Mouse (Mus musculus) gastrocnemius, postnatal 25 days (tissue): Measurements from ENCODE around the gene Usp27x. TPM values are rescaled to one million over a fixed set of nuclear protein-coding genes. Genes with fewer than 3 reads are reported as not detected.

Source experiments
- DNase-seq: peaks from one replicate; pipeline ENCODE4 v3.0.0; 2022
- long read RNA-seq, 2 experiments: library from polyadenylated mRNA; stranded (forward); transcript quantifications; one replicate each; pipeline ENCODE4 v2.0.0; 2021
- total RNA-seq, 2 experiments: library from RNA; stranded (reverse); gene quantifications; 1 replicate in 1 of 2; 2 replicates in 1 of 2; pipeline ENCODE4 v1.2.3; 2021

The Usp27x gene
- under 1 TPM; 0.20 to 0.35 TPM for total RNA-seq
- long read RNA-seq, experiment 1, partial matches to known transcripts, result 0 of 2 reads
- long read RNA-seq, experiment 1, other reads (novel, unspliced or antisense), result 0 of 2 reads
- long read RNA-seq, experiment 2, result 0 reads

DNA sequence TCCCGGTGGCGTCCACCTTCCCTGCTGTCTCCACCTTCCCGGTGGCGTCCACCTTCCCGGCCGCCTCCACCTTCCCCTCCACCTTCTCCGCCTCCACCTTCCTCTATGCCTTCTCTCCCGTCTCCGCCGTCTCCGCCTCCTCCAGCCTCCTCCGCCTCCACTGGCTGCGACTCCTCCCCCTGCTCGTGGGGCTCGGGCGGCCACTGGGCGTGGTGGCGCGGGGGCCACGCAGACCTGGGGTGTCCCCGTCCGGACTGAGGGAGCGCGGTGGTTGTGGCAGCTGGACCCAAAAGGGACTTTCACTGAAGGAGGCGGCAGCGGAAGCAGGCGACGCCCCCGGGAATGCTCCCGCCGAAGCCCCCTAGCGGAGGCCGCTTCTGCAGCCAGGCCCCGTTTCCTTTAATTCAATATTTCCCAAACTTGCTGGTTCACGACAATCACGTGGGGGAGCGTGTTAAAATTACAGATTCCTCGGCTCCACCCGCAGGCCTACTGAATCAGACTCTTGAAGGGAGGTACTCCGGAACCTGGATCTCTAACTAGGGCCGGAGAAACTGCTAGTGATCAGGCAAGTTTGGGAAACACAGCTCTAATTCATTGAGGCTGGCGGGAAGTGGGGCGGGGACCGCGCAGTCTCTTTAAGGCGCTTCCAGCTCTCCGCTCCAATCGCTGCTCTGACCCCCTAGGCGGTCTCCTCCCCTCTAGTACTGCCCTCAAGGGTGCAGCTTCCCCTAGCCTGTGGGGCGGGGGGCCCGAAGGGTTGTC is at the start of gene Usp27x:
TSS of gene Usp27x (minus strand) at position 115 of the 765 bp plus-strand sequence.
- DNase-seq, result peak; percentile 68

DNA sequence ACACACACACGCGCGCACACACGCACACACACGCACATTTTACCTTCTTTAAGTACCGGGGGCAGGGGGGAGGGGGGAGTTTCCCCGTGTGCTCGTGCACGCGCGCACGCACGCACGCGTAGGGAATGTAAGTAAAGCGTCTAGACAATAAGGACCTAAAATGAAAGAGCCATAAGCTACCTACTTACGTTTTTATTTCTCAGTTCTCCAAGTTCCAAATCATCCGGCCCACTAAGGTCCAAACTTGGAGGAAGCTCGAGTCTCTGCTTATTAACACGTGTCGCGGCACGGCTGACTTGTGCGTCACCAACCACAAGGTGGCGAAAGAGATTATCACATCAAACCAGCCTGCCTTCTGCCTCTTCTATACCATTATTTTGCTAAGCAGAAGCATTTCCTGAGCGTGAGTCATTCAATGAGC is 47.1 kb upstream of the Usp27x start:
- DNase-seq, result peak; percentile 27

DNA sequence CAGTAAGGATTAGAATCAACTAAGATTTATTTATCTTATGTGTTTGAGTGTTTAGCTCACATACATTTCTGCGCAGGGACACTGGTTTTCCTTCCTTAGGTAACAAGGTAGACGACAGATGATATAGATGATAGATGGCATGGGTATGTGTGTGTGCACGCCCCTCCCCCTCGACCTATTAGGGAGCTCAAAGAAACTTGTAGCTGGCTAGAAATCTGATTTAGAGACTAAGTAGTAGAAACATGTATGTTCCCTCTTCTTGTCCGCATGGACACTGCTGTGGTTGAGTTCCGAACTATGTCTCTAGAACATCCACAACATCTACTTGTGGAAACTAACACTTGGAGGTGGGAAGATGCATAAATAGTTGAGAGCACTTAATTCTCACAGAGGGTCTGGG is 46.5 kb upstream of the Usp27x start:
- no peak for DNase-seq

DNA sequence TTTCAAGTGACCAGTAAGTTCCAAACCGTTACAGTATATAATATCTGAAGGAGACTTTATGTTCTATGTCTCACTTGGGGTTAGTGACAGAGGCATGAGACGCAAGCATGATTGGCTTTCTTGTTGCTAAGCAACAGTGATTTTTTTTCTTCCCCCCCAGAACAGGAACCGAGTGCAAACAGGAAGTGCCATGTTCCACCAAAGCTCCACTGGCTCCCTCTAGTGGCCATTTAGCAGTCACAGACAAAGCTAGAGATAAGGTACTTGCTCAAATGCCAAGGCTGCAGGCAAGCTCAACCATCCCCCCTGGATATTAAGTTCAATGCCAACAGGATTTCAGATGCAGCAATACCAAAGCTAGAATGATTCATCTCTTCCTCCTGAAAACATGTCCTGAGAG is 45.4 kb upstream of the Usp27x start:
- DNase-seq, result peak; percentile 42

DNA sequence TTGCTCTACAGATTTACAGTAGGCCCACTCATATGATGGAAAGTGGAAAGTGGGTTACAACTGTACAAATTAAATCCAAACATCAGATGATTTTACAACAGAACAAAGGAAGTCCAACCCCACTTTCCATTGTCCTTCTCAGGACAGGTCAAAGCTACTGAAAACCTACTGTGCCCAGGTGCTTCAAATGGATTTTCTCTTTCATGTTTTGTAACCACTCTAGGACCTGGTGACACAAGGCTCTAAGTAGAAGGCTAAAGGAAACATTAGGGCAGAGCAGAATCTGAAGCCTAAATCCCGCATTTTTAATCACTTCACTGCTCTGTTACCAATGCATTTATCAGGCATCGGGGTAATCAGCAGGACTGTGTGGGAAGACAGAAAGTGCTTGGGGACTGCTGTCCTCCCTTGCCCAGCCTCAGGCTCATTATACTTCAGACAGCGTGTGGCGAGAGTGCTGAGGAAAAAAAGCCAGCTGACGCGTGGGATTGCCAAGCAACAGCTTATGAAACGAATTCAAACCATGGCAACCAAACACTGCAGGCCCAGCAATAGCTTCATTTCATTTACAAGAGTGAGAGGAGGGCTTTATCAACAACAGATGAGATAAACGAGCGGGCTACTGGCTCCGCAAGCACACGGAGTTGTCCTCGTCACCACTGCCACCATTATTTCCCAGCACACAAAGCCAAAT is 40.7 kb upstream of the Usp27x start:
- DNase-seq, result peak; percentile 15

DNA sequence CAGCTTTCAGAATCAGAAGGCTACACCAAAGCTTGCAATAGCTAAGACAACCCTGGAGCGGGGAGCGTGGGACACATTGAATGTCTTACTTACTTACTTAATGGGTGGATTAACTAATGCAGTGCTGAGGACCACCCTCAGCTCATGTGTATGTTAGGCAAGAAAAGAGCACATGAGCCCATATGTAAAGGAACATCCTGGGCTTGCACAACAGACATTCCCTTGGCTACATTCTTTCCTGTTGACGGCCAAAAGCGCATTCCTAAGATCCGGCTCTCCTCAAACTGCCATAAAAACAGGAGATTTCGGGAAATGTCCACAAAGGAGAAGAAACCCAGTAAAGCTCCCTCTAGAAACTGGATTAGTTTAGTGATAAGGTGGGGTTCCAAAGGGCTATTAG is 39.7 kb upstream of the Usp27x start:
- DNase-seq, result no peak

DNA sequence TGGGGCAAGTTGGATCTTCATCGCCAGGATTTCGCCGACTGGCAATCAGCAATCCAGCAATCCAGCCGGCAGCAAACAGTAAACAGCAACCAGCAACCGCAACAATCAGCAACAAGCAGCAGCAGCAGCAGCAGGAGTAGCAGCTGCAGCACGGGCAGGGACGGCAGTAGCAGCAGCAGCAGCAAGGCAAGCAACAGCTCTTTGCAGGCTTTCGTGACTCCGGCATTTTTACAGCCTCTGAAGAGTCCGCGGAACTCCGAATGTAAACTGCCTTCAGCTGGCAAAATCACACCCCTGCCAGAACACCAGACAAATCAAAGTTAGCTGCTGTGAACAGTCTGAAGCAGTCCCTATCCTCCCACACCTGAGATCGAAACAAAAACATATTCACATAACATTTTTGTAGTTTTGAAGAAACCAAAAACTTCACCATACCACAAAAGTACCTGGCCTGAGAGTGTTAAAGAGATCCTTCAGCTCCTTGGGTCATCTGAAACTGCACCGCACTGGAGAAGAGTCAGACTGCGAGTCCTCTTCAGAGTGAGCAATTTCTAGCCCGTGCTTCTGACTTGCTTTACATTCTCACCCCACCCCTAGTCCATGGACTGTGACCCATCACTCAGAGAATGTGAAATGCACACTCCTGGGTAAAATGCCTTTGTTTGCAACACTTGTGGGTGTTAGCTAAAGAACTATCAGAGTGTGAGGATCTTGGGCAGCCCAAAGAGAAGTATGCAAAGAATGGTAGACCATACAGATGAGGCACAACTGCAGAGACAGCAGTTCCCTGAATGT is 36.8 kb upstream of the Usp27x start:
- DNase-seq, result no peak

DNA sequence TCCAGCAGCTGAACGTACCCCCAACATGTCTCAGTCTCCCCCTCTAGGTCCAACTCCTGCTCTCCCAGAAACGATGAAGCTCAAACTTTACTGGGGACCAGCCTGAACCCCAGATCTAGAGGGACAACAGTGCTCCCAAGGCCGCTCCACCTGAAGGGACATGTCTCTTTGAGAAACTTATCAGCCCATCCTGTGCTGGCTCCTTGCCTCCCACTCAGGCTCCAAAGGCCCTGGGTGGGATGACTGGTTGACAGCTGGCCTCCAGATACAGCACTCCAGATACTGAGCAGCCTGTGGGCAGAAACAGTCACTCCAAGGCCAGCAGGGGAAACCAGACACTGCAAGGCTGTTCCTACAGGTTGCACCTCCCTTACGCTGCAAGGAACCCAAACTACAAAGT is 956 bp upstream of the Usp27x start:
- no peak for DNase-seq

DNA sequence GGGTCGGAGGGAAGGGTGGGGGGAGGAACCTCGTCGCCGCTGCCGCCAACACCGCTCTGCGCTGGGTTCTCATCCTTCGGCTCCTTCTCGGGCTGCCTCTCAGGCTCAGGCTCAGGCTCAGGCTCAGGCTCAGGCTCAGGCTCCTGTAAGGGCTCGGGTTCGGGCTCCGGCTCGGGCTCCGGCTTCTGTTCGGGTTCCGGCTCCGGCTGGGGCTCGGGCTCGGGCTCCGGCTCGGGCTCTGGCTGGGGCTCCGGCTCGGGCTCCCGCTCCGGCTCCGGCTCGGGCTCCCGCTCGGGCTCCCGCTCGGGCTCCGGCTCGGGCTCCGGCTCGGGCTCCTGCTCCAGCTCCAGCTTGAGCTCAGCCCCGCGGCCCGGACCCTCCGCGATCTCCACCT is 311 bp downstream of the Usp27x start:
- DNase-seq, result no peak

DNA sequence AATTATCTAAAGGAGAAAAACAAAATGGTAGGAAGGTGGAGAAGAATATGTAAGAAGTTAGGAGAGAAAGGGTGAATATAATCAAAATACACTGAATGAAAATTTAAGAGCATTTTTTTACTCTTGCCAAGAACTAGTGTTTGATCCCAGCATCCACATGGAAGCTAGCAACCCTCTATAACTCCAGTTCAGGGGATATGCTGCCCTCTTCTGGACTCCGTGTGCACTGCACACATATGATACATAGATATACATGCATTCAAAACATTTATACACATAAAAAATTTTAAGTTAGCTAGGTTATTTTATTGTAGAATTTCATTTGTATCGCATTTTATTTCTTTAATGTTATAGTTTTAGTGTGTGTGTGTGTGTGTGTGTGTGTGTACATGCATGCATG is 50.2 kb downstream of the Usp27x start:
- DNase-seq, result no peak

DNA sequence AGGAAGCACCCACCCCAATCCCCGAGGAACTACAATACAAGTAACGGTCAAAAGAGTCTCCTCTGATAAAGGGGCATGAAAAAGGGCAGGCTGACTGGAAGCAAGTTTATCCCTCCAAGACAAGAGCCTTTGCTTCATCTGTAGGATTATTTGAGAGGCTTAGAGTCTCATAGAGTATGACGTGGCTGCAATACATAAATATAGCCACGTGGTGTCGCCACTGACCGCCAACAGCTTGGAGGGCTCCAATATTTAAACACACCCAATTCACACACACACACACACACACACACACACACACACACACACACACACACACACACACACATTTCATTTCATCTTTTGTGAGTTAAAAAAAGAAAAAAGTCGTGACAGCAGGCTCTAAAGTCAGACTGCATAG is 53.3 kb downstream of the Usp27x start:
- DNase-seq, result no peak

Other genes with a start within 250 kb of the Usp27x start
- gene Clcn5, start 56.5 kb downstream of the Usp27x start, total RNA-seq, result 1 to 10 TPM; 4.3 to 4.6 TPM
- under 1 TPM in 1 of 2 experiments, not detected in 1; 0.08 TPM for gene Foxp3, start 197.8 kb upstream of the Usp27x start, total RNA-seq
- 1 to 10 TPM; 2.0 to 3.1 TPM for gene Ppp1r3f, start 198.5 kb upstream of the Usp27x start, total RNA-seq
- 10 to 100 TPM; 10.7 to 11.9 TPM for gene Ccdc22, start 229.7 kb upstream of the Usp27x start, total RNA-seq
- not detected for gene Cacna1f, start 231.3 kb upstream of the Usp27x start, total RNA-seq